Mouse (Mus musculus) embryonic facial prominence, embryonic 14.5 days (tissue): ENCODE data around the gene Cep63. TPM values are rescaled to one million over a fixed set of nuclear protein-coding genes. Genes with fewer than 3 reads are reported as not detected.

Experiments used
- ATAC-seq: fragments of 200-750 bp; cut with Nextera tagmentation; 2 replicates; pipeline ENCODE4 v1.8.0; 2017; ENCODE audit warnings: low read depth, moderate number of reproducible peaks, moderate TSS enrichment
- DNase-seq: peaks from one replicate; pipeline ENCODE4 v3.0.0-alpha.2; 2015; ENCODE audit warnings: low spot score
- H3K27ac ChIP-seq: fragments of 300-500 bp; sonication (generic); replicated peaks from 2 replicates; pipeline ENCODE4 v1.5.1; 2014; ENCODE audit warnings: low read depth, mild to moderate bottlenecking, low read length, moderate library complexity
- H3K27me3 ChIP-seq: fragments of 300-500 bp; sonication (generic); replicated peaks from 2 replicates; pipeline ENCODE4 v1.6.1; 2014; ENCODE audit warnings: low read length; ENCODE audit not compliant: control insufficient read depth, insufficient read depth
- H3K36me3 ChIP-seq: fragments of 300-500 bp; sonication (generic); 2 replicates; pipeline ENCODE4 v1.6.1; 2014; ENCODE audit warnings: low read length, mixed read lengths; ENCODE audit not compliant: control insufficient read depth, insufficient read depth
- H3K4me1 ChIP-seq: fragments of 300-500 bp; sonication (generic); 2 replicates; pipeline ENCODE4 v1.6.1; 2014; ENCODE audit warnings: antibody characterized with exemption, low read length; ENCODE audit not compliant: control insufficient read depth, insufficient read depth
- H3K4me2 ChIP-seq: fragments of 300-500 bp; sonication (generic); 2 replicates; pipeline ENCODE4 v1.6.1; 2014; ENCODE audit warnings: low read depth, mild to moderate bottlenecking, low read length, moderate library complexity, mixed read lengths
- H3K4me3 ChIP-seq: fragments of 300-500 bp; sonication (generic); 2 replicates; pipeline ENCODE4 v1.5.1; 2014; ENCODE audit warnings: low read depth, mild to moderate bottlenecking, low read length
- H3K9ac ChIP-seq: fragments of 300-500 bp; sonication (generic); 2 replicates; pipeline ENCODE4 v1.6.1; 2014; ENCODE audit warnings: low read depth, mild to moderate bottlenecking, low read length, moderate library complexity, mixed read lengths
- H3K9me3 ChIP-seq: fragments of 300-500 bp; sonication (generic); 2 replicates; pipeline ENCODE4 v1.6.1; 2016; ENCODE audit warnings: low read length; ENCODE audit not compliant: control insufficient read depth
- WGBS: fragments of 180-500 bp; shearing (Covaris S2); extraction: QIAGEN DNeasy Blood & Tissue Kit; methylation state at CpG from one replicate; pipeline ENCODE4 v1.1.7; 2014; 5-methylcytosine and 5-hydroxymethylcytosine counted together
- polyA plus RNA-seq: library from polyadenylated mRNA; unstranded; fragments of >200 nt; fragmentation: Nextera tagmentation; extraction: Ambion mirVana; gene quantifications from 2 replicates; pipeline ENCODE4 v1.2.1, GENCODE M21; 2014

The Cep63 gene
- polyA plus RNA-seq, 1 experiment from 2014 or later = 40.7 TPM

DNA sequence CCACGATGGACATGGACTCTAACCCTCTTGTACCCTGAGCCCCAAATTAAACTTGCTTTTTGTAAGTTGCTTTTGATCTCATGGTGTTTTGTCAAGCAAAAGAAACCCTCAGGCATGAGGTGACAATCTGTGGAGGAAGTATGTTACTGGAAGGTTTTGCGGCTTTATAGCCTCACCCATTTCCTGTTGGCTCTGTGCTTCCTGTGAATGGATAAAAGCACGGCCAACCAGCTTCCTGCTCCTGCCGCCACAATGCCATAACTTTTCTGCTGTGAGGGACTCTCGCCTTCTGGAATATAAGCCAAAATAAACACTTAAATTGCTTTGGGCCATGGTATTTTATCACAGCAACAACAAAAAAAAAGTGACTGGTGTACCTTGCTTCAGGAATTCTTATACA is 48.9 kb downstream of the Cep63 start:
- H3K27ac ChIP-seq = no peak overlapping the region
- no peak overlapping the region for H3K4me3 ChIP-seq
- DNase-seq = peak; percentile 37
- ATAC-seq = no peak
- no peak overlapping the region for H3K9ac ChIP-seq
- H3K4me2 ChIP-seq = no peak overlapping the region
- no peaks in the 10 kb centered on the region for H3K27me3 ChIP-seq
- no peaks in the 10 kb centered on the region for H3K9me3 ChIP-seq
- WGBS = 52% methylated on average over 5 of the region's 5 CpGs
- H3K4me1 ChIP-seq = no peaks in the 10 kb centered on the region
- H3K36me3 ChIP-seq = no peaks in the 10 kb centered on the region

DNA sequence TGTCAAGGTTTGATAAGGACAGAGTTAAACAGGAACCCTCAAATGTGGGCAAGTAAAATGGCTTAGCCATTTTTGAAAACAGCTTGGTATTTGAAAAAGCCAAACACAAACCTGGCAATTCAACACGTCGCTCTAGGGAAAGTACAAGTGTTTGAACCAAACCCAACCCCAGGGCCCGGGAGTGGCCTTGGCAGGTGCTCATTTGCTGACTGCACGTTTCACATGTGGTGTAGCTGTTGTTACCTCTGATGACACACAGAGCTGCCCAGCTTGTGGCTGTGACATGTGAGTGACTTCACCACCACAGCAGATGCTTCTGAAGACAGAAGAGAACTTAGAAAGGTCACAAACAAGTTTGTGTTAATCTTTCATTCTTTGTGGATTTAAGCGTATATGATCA is 53.4 kb downstream of the Cep63 start:
- H3K27ac ChIP-seq = no peak overlapping the region
- H3K9me3 ChIP-seq = no peaks in the 10 kb centered on the region
- H3K9ac ChIP-seq = no peak overlapping the region
- WGBS = 64% methylated on average over 5 of the region's 5 CpGs
- no peaks in the 10 kb centered on the region for H3K27me3 ChIP-seq
- H3K4me3 ChIP-seq = no peak overlapping the region
- H3K4me2 ChIP-seq = no peak overlapping the region
- H3K4me1 ChIP-seq = no peaks in the 10 kb centered on the region
- ATAC-seq (no peak), DNase-seq (no peak)
- H3K36me3 ChIP-seq = no peaks in the 10 kb centered on the region

DNA sequence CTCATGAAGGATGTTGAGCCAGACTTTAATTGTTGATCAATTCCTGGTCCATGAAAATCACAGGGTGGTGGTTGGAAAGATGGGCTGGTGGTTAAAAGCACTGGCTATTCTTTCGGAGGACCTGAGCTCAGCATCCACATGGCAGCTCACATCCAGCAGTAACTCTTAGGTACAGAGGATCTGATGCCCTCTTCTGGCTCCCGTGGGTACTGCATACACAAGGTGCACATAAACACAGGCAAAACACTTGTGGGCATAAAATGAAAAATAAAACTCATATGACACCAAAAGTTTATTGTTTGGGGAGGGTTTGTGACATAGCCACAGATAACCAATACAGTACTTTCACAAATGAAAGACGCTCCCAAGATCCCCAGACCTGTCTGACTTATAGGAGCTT is 67.9 kb downstream of the Cep63 start:
- H3K4me3 ChIP-seq = no peak overlapping the region
- no peak overlapping the region for H3K4me2 ChIP-seq
- H3K27ac ChIP-seq = no peak overlapping the region
- H3K4me1 ChIP-seq = no peaks in the 10 kb centered on the region
- no peak overlapping the region for H3K9ac ChIP-seq
- DNase-seq (no peak), ATAC-seq (no peak)
- H3K36me3 ChIP-seq = no peaks in the 10 kb centered on the region
- no peaks in the 10 kb centered on the region for H3K27me3 ChIP-seq
- 94% methylated on average over 3 of the region's 3 CpGs for WGBS
- no peaks in the 10 kb centered on the region for H3K9me3 ChIP-seq

DNA sequence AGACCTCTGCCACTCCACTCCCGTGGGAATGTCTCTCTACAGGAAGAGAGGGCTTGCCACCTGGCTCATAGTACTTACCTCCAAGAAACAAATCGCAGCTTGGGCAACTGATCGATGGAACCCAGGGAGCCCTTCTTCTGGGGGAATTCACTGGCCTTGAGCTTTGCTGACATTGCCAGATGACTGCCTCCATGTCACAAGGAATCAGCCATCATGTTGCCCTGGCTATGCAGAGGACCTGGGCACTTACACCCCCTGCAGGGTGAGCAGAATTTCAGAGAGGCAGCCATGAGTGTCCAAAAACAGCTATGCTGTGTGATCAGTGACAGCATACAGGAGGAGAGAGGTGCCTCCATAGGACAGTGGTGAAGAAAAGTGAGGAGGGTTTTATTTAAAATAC is 72.6 kb downstream of the Cep63 start:
- H3K4me3 ChIP-seq = no peak overlapping the region

DNA sequence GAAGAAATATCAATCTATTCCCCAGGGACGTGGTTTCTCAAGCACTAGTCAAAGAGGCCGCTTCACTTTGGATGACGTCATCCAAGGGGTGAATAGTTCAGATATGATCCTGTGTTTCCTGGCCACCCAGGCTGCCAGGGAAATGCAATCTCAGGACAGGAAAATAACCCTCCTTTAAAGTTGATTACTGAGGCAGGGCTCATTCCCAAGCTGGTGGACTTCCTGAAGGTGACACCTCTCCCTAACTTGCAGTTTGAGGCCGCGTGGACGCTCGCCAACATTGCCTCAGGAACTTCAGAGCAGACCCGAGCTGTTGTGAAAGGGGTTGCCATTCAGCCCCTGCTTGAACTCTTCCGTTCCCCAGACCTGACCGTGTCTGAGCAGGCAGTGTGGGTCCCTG is 74.6 kb downstream of the Cep63 start:
- WGBS = 56% methylated on average over 10 of the region's 10 CpGs
- no peaks in the 10 kb centered on the region for H3K36me3 ChIP-seq
- H3K9me3 ChIP-seq = no peaks in the 10 kb centered on the region
- DNase-seq (peak; percentile 53), ATAC-seq (peak; percentile 38)
- H3K4me2 ChIP-seq = no peak overlapping the region
- no peaks in the 10 kb centered on the region for H3K4me1 ChIP-seq
- no peak overlapping the region for H3K27ac ChIP-seq
- H3K4me3 ChIP-seq = no peak overlapping the region
- no peaks in the 10 kb centered on the region for H3K27me3 ChIP-seq
- H3K9ac ChIP-seq = no peak overlapping the region

More for the DNA sequence above, 72.6 kb downstream of the Cep63 start:
- no peaks in the 10 kb centered on the region for H3K4me1 ChIP-seq
- no peaks in the 10 kb centered on the region for H3K9me3 ChIP-seq
- no peak overlapping the region for H3K4me2 ChIP-seq
- H3K27ac ChIP-seq = no peak overlapping the region
- no peak overlapping the region for H3K9ac ChIP-seq
- DNase-seq (no peak), ATAC-seq (no peak)
- no peaks in the 10 kb centered on the region for H3K27me3 ChIP-seq
- WGBS = 74% methylated on average over 3 of the region's 3 CpGs
- no peaks in the 10 kb centered on the region for H3K36me3 ChIP-seq

DNA sequence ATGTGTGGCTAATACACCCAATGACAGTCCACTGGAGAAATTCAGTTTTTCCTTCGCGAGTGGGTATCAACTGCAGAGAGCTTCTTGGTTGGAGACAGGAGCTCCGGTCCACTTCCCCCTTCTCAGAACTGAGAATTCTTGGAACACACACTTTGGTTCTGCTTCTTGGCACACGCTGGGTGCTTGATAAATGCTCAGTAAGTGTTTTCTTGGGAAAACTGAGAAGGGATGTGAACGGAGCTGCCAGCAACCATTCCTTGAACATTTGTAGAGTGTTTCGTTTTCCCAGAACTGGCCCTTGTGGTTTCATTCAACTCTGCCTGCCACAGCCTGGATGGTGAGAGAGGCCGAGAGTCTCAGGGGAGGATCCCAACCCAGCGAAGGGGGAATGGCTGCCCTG is 77.1 kb downstream of the Cep63 start:
- no peaks in the 10 kb centered on the region for H3K9me3 ChIP-seq
- no peak for ATAC-seq
- no peaks in the 10 kb centered on the region for H3K4me1 ChIP-seq
- no peak overlapping the region for H3K27ac ChIP-seq
- no peak overlapping the region for H3K9ac ChIP-seq
- peak; percentile 43 for DNase-seq
- H3K4me2 ChIP-seq = no peak overlapping the region
- peaks cover 7% of the 10 kb centered on the region; the same call in 1 of the 2 replicates for H3K27me3 ChIP-seq
- H3K36me3 ChIP-seq = no peaks in the 10 kb centered on the region
- 68% methylated on average over 7 of the region's 8 CpGs for WGBS
- no peak overlapping the region for H3K4me3 ChIP-seq

DNA sequence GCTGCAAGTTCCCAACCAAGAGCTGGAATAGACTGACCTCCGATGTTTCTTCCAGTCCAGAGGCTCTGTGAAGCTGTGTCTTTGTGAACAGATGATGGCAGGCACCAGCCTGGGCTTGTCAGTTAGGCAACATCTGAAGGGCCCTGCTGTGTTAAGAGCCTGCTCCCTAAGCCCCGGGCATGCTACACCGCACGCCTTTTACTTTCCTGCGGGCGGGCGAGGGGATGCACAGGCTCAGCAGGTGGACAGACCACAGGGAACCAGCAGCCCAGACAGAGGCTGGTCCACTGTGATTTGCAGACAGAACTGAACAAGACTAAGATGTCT is 79.3 kb downstream of the Cep63 start:
- Histone ChIP-seq H3K9ac (no peak overlapping the region), H3K27ac (no peak overlapping the region), H3K4me2 (no peak overlapping the region), H3K4me3 (no peak overlapping the region), H3K4me1 (no peaks in the 10 kb centered on the region), H3K36me3 (no peaks in the 10 kb centered on the region), H3K27me3 (peaks cover 7% of the 10 kb centered on the region; the same call in 1 of the 2 replicates), H3K9me3 (no peaks in the 10 kb centered on the region)
- DNase-seq = no peak
- WGBS = 42% methylated on average over 7 of the region's 7 CpGs
- no peak for ATAC-seq

DNA sequence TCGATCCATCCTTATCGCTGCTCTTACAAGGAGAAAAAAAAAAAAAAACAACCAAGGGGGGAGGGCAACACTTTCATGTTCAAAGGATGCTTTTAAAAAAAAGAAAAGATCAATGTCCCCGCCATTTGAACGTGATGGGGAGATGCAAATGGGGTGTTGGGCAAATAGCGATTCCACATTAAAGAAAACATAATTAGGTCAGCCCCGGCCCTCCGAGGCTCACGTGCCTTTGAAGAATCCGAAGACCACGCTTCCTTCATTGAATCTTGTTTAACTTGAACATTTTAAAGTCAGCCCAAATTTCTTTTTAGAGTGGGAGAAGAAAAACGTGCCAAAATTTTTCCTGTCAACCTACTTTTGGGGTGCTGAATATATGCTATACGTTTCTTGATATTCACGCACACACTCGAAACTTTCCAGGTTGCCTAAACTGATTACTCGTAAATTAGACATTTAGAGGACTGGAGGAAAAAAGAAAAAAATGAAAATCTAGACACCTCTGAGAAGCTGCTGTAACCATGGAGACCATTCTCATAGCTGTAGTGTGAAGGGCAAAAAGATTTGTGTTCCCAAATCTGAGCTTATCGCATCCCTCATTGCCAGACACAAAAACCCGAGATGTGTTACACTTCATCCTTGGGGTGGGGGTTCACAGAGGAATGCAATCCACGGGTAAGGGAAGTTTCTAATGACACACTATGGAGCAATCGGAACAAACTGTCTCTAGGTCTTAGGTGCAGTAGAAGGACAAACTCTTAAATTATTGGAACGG is 79.9 kb downstream of the Cep63 start:
- DNase-seq (no peak), ATAC-seq (no peak)
- WGBS = 64% methylated on average over 20 of the region's 20 CpGs
- Histone ChIP-seq H3K36me3 (no peaks in the 10 kb centered on the region), H3K4me2 (no peak overlapping the region), H3K27ac (no peak overlapping the region), H3K9ac (no peak overlapping the region), H3K4me1 (no peaks in the 10 kb centered on the region), H3K4me3 (no peak overlapping the region), H3K27me3 (peaks cover 7% of the 10 kb centered on the region; the same call in 1 of the 2 replicates), H3K9me3 (no peaks in the 10 kb centered on the region)
